ENCODE assay signal across 9 mouse cellular contexts in the genomic region with DNA sequence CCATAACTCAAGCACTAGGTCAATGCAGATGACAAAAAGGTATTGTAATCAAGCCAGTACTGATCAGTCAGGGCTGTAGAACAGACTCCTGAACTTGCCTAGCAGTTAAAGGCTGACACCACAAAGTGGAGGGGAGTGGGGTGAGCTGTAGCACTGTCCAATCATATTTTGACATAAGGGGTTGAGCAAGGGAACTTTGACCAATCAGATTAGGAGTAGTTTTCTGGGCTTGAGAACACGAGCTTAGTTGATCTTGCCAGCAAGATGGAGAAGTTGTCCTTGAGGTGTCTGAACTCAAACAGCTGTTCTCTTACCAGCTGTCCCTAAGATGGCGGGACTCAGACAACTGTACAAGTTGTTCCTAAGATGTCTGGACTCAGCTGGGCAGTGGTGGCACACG. TPM values are rescaled to one million over a fixed set of nuclear protein-coding genes. Genes with fewer than 3 reads are reported as not detected.
DNase-seq lines count a peak whose midpoint lies in the region; ATAC-seq and TF ChIP-seq lines count a peak whose summit lies in the region.
"Had no signal": no experiment of that assay in that cellular context is flagged by ENCODE, and none has a peak within 500 bp of the region (broad histone marks: within the 10 kb centered on the region; RNA-seq: fewer than 3 reads in every experiment).

No protein-coding gene starts in this region.

- H3K27me3 ChIP-seq in kidney, embryonic 16.5 days (ENCODE audit: insufficient read depth, low read length), result no peaks in the 10 kb centered on the region
- H3K27me3 ChIP-seq in ES-Bruce4 (ENCODE audit: control insufficient read depth, insufficient read depth, low read length, poor library complexity, severe bottlenecking), result no peaks in the 10 kb centered on the region
- no peaks in the 10 kb centered on the region for H3K27me3 ChIP-seq in liver, embryonic 14.5 days (ENCODE audit: control insufficient read depth, insufficient read depth, low read length)

- H3K4me2 ChIP-seq in kidney, embryonic 16.5 days (replicated peaks; ENCODE audit: low read depth, low read length), result peak overlapping the region; percentile 89; the same call in 1 of the 2 replicates
- peak overlapping the region; percentile 82 for H3K4me2 ChIP-seq in liver, embryonic 14.5 days (ENCODE audit: low read depth)

- H3K36me3 ChIP-seq in kidney, embryonic 16.5 days (ENCODE audit: insufficient read depth, low read length), result peaks cover 42% of the 10 kb centered on the region
- peaks cover 25% of the 10 kb centered on the region for H3K36me3 ChIP-seq in ES-Bruce4 (ENCODE audit: control insufficient read depth, insufficient read depth, low read length, poor library complexity, severe bottlenecking)
- H3K36me3 ChIP-seq in liver, embryonic 14.5 days (replicated peaks; ENCODE audit: control insufficient read depth, insufficient read depth, low read depth), result peaks cover 44% of the 10 kb centered on the region

- peak overlapping the region; percentile 83; the same call in 1 of the 2 replicates for H3K4me3 ChIP-seq in kidney, embryonic 16.5 days (ENCODE audit: low read length)
- H3K4me3 ChIP-seq in ES-Bruce4 (ENCODE audit: low read depth, low read length), result no peak overlapping the region
- no peak overlapping the region for H3K4me3 ChIP-seq in bone marrow macrophage, adult 2 months (ENCODE audit: insufficient read depth, low read length)
- peak overlapping the region in 1 of 2 experiments; percentile 88; a peak in 1 of 4 replicates for H3K4me3 ChIP-seq in liver, embryonic 14.5 days (ENCODE audit: insufficient read depth in 1 of 2, low read depth in 2 of 2, low read length in 2 of 2)
- no peak overlapping the region for H3K4me3 ChIP-seq in left cerebral cortex, adult 2 months

- TF ChIP-seq EP300 in ES-Bruce4 (IDR thresholded peaks at IDR 0.05; ENCODE audit: insufficient read depth, low read depth, low read length), result no peak
- TF ChIP-seq EP300 in liver, embryonic 14.5 days (IDR thresholded peaks at IDR 0.05; ENCODE audit: low read depth), result no peak

- intact Hi-C loops in left cerebral cortex, adult 2 months (cut with DNase I), result no loop called here

- H3K27ac ChIP-seq in kidney, embryonic 16.5 days (ENCODE audit: low read length), result no peak overlapping the region
- no peak overlapping the region for H3K27ac ChIP-seq in ES-Bruce4 (ENCODE audit: insufficient read depth, low read length)
- peak overlapping the region; percentile 85; the same call in 1 of the 2 replicates for H3K27ac ChIP-seq in bone marrow macrophage, adult 2 months (ENCODE audit: insufficient read depth, low read depth, low read length)
- no peak overlapping the region; the same call in 1 of the 2 replicates for H3K27ac ChIP-seq in liver, embryonic 14.5 days
- no peak overlapping the region for H3K27ac ChIP-seq in left cerebral cortex, adult 2 months

- no peak for ATAC-seq in kidney, embryonic 16.5 days (ENCODE audit: low FRiP score, low TSS enrichment)
- ATAC-seq in liver, embryonic 14.5 days (ENCODE audit: insufficient read depth), result no peak

- no peak for DNase-seq in kidney, postnatal 25 days
- no peak for DNase-seq in liver, embryonic 14.5 days (ENCODE audit: low read depth in 3 of 3, low spot score in 3 of 3)
- DNase-seq in layer of hippocampus, adult 9-11 months, result no peak
- no peak for DNase-seq in left cerebral cortex, adult 2 months (ENCODE audit: extremely low spot score in 1 of 2, low spot score in 2 of 2)
- no peak for DNase-seq in spleen, postnatal 10 days (ENCODE audit: low spot score in 2 of 2)
- DNase-seq: cerebellum, postnatal 25 days had no signal

- 73% methylated on average over 3 of the region's 3 CpGs for WGBS in kidney, embryonic 16.5 days
- WGBS in liver, embryonic 14.5 days (ENCODE audit: insufficient replicate concordance), result 59% methylated on average over 3 of the region's 3 CpGs

- no peaks in the 10 kb centered on the region for H3K9me3 ChIP-seq in kidney, embryonic 16.5 days (ENCODE audit: low read length)
- H3K9me3 ChIP-seq in ES-Bruce4 (replicated peaks; ENCODE audit: control insufficient read depth, insufficient read depth, low read length, poor library complexity, severe bottlenecking), result no peaks in the 10 kb centered on the region
- H3K9me3 ChIP-seq in liver, embryonic 14.5 days (ENCODE audit: control insufficient read depth, low read length), result no peaks in the 10 kb centered on the region

- no peak for TF ChIP-seq POLR2A in ES-Bruce4 (IDR thresholded peaks at IDR 0.05; ENCODE audit: insufficient read depth, low read length)
- TF ChIP-seq POLR2A in bone marrow macrophage, adult 2 months (IDR thresholded peaks at IDR 0.05; ENCODE audit: borderline replicate concordance, low read depth, low read length), result no peak

- TF ChIP-seq CTCF in ES-Bruce4 (IDR thresholded peaks at IDR 0.05; ENCODE audit: low read depth, low read length), result no peak
- no peak for TF ChIP-seq CTCF in bone marrow macrophage, adult 2 months (IDR thresholded peaks at IDR 0.05; ENCODE audit: low read depth, low read length)
- no peak for TF ChIP-seq CTCF in liver, embryonic 14.5 days (IDR thresholded peaks at IDR 0.05; ENCODE audit: low read depth)
- TF ChIP-seq CTCF in left cerebral cortex, adult 2 months (IDR thresholded peaks at IDR 0.05), result no peak

- H3K9ac ChIP-seq in kidney, embryonic 16.5 days (replicated peaks; ENCODE audit: low read length), result no peak overlapping the region
- H3K9ac ChIP-seq in ES-Bruce4 (ENCODE audit: low read depth, poor library complexity, severe bottlenecking), result 0 out of 2 replicates have a peak overlapping the region, but pooled peaks have one; percentile 94
- H3K9ac ChIP-seq in liver, embryonic 14.5 days (replicated peaks), result peak overlapping the region; percentile 18

- H3K4me1 ChIP-seq in kidney, embryonic 16.5 days (ENCODE audit: insufficient read depth, low read length), result peaks cover 11% of the 10 kb centered on the region
- peaks cover 1% of the 10 kb centered on the region for H3K4me1 ChIP-seq in ES-Bruce4 (ENCODE audit: control insufficient read depth, insufficient read depth, low read length)
- peaks cover 25% of the 10 kb centered on the region for H3K4me1 ChIP-seq in bone marrow macrophage, adult 2 months (ENCODE audit: control insufficient read depth, insufficient read depth, low read length)
- H3K4me1 ChIP-seq in liver, embryonic 14.5 days (replicated peaks; ENCODE audit: control insufficient read depth in 2 of 2, insufficient read depth in 2 of 2, low read length in 1 of 2), result peaks cover 15 to 16% of the 10 kb centered on the region in 2 experiments

RNA-seq across cellular contexts. Expression of a gene that starts 1.0 kb away (rescaled TPM):
- 223 and 230 TPM in 2 replicates for polyA plus RNA-seq in kidney, embryonic 16.5 days (2015; fragmentation: Nextera tagmentation; extraction: Ambion mirVana)
- polyA plus RNA-seq in ES-Bruce4 (2011; ENCODE audit: insufficient read depth, insufficient read length, low read depth, missing spikeins), result 298 and 304 TPM in 2 replicates
- polyA plus RNA-seq in bone marrow macrophage, adult 2 months (2012; ENCODE audit: insufficient read depth, insufficient read length, missing spikeins), result 34.6 and 46.6 TPM in 2 replicates
- polyA plus RNA-seq in liver, embryonic 14.5 days (2012; rRNA removed), result 96.1 and 116 TPM in 2 replicates
- polyA plus RNA-seq in liver, embryonic 14.5 days (2014; fragmentation: Nextera tagmentation; extraction: Ambion mirVana), result 182 and 200 TPM in 2 replicates
- 10 to 100 TPM; 16.0 to 18.9 TPM for total RNA-seq in left cerebral cortex, adult 2 months (2021)

RNA-seq across cellular contexts. Expression of a gene that starts 1.4 kb away (rescaled TPM):
- polyA plus RNA-seq in kidney, embryonic 16.5 days (2015; fragmentation: Nextera tagmentation; extraction: Ambion mirVana), result 26.1 and 29.5 TPM in 2 replicates
- polyA plus RNA-seq in ES-Bruce4 (2011; ENCODE audit: insufficient read depth, insufficient read length, low read depth, missing spikeins), result 11.4 and 14.7 TPM in 2 replicates
- polyA plus RNA-seq in bone marrow macrophage, adult 2 months (2012; ENCODE audit: insufficient read depth, insufficient read length, missing spikeins), result 34.1 and 40.5 TPM in 2 replicates
- polyA plus RNA-seq in liver, embryonic 14.5 days (2012; rRNA removed), result 10.3 and 10.8 TPM in 2 replicates
- polyA plus RNA-seq in liver, embryonic 14.5 days (2014; fragmentation: Nextera tagmentation; extraction: Ambion mirVana), result 3.9 and 4.6 TPM in 2 replicates
- 10 to 100 TPM; 24.5 to 28.5 TPM for total RNA-seq in left cerebral cortex, adult 2 months (2021)

RNA-seq across cellular contexts. Expression of a gene that starts 12.3 kb away (rescaled TPM):
- 348 and 375 TPM in 2 replicates for polyA plus RNA-seq in kidney, embryonic 16.5 days (2015; fragmentation: Nextera tagmentation; extraction: Ambion mirVana)
- 121 and 122 TPM in 2 replicates for polyA plus RNA-seq in ES-Bruce4 (2011; ENCODE audit: insufficient read depth, insufficient read length, low read depth, missing spikeins)
- 77.7 and 82.3 TPM in 2 replicates for polyA plus RNA-seq in bone marrow macrophage, adult 2 months (2012; ENCODE audit: insufficient read depth, insufficient read length, missing spikeins)
- 57.7 and 62.4 TPM in 2 replicates for polyA plus RNA-seq in liver, embryonic 14.5 days (2012; rRNA removed)
- polyA plus RNA-seq in liver, embryonic 14.5 days (2014; fragmentation: Nextera tagmentation; extraction: Ambion mirVana), result 123 and 128 TPM in 2 replicates
- 100 to 1,000 TPM; 125 to 136 TPM for total RNA-seq in left cerebral cortex, adult 2 months (2021)

RNA-seq across cellular contexts. Expression of a gene that starts 14.0 kb away (rescaled TPM):
- 104 and 109 TPM in 2 replicates for polyA plus RNA-seq in kidney, embryonic 16.5 days (2015; fragmentation: Nextera tagmentation; extraction: Ambion mirVana)
- polyA plus RNA-seq in ES-Bruce4 (2011; ENCODE audit: insufficient read depth, insufficient read length, low read depth, missing spikeins), result 51.6 and 55.4 TPM in 2 replicates
- 26.5 and 33.3 TPM in 2 replicates for polyA plus RNA-seq in bone marrow macrophage, adult 2 months (2012; ENCODE audit: insufficient read depth, insufficient read length, missing spikeins)
- 32.8 and 34.7 TPM in 2 replicates for polyA plus RNA-seq in liver, embryonic 14.5 days (2012; rRNA removed)
- 33.2 and 37.9 TPM in 2 replicates for polyA plus RNA-seq in liver, embryonic 14.5 days (2014; fragmentation: Nextera tagmentation; extraction: Ambion mirVana)
- total RNA-seq in left cerebral cortex, adult 2 months (2021), result 10 to 100 TPM; 43.8 to 45.2 TPM

RNA-seq across cellular contexts. Expression of a gene that starts 14.1 kb away (rescaled TPM):
- 64.7 and 67.0 TPM in 2 replicates for polyA plus RNA-seq in kidney, embryonic 16.5 days (2015; fragmentation: Nextera tagmentation; extraction: Ambion mirVana)
- 22.7 and 24.3 TPM in 2 replicates for polyA plus RNA-seq in ES-Bruce4 (2011; ENCODE audit: insufficient read depth, insufficient read length, low read depth, missing spikeins)
- 28.2 and 37.3 TPM in 2 replicates for polyA plus RNA-seq in bone marrow macrophage, adult 2 months (2012; ENCODE audit: insufficient read depth, insufficient read length, missing spikeins)
- polyA plus RNA-seq in liver, embryonic 14.5 days (2012; rRNA removed), result 6.3 and 9.5 TPM in 2 replicates
- 12.6 and 12.8 TPM in 2 replicates for polyA plus RNA-seq in liver, embryonic 14.5 days (2014; fragmentation: Nextera tagmentation; extraction: Ambion mirVana)
- 10 to 100 TPM; 13.5 to 17.1 TPM for total RNA-seq in left cerebral cortex, adult 2 months (2021)
